Mouse (Mus musculus): ENCODE results near the gene Mrgpra1. TPM values are rescaled to one million over a fixed set of nuclear protein-coding genes. Genes with fewer than 3 reads are reported as not detected.
"Not testable (repeated sequence)": the region's sequence is repeated elsewhere in the genome, so short reads cannot be mapped to it uniquely, and the experiment has no call there.

The Mrgpra1 gene
- not detected in 2 replicates for polyA plus RNA-seq (2015; fragmentation: Nextera tagmentation; extraction: Ambion mirVana)

- Histone ChIP-seq H3K27me3 (ENCODE audit: control insufficient read depth, insufficient read depth, low read length) (no peaks in the 10 kb centered on the region), H3K36me3 (ENCODE audit: control insufficient read depth, insufficient read depth, low read length) (no peaks in the 10 kb centered on the region), H3K9ac (ENCODE audit: low read length) (no peak within 1 kb of the TSS), H3K4me2 (ENCODE audit: low read depth, low read length) (no peak within 1 kb of the TSS), H3K27ac (ENCODE audit: low read length) (no peak within 1 kb of the TSS), H3K9me3 (replicated peaks; ENCODE audit: control insufficient read depth, low read length) (0 out of 2 replicates have a peak, but pooled peaks cover 4% of the 10 kb centered on the region), H3K4me1 (ENCODE audit: control insufficient read depth, insufficient read depth, low read length) (no peaks in the 10 kb centered on the region), H3K4me3 (replicated peaks; ENCODE audit: low read length) (no peak within 1 kb of the TSS)
- ATAC-seq (ENCODE audit: insufficient read depth, low FRiP score) = no peak
- 80% methylated on average over 1 of the region's 1 CpGs for WGBS
Measured at GRCm38 (mm10) chr7:47354140-47354539, at the start of gene Mrgpra1. Mrgpra1 (minus strand) TSS chr7:47354240.

DNA sequence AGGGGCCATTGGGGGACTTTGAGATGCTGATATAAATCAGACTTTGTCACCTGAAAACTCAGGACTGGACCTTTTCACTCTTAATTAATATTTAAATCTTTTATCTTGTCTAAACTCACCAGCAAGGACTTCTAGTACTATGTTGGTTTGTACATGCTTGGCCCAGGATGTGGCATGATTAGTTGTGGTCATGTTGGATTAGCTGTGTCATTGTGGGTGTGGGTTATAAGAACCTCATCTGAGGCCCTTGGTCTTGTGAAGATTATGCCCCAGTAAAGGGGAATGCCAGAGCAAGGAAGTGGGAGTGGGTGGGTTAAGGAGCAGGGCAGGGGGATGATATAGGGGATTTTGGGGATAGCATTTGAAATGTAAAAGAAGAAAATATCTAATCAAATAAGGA, 47.1 kb upstream of the Mrgpra1 start:
- Histone ChIP-seq H3K36me3 (ENCODE audit: control insufficient read depth, insufficient read depth, low read length) (no peaks in the 10 kb centered on the region), H3K27me3 (ENCODE audit: control insufficient read depth, insufficient read depth, low read length) (no peaks in the 10 kb centered on the region), H3K9me3 (replicated peaks; ENCODE audit: control insufficient read depth, low read length) (no peaks in the 10 kb centered on the region), H3K9ac (ENCODE audit: low read length) (no peak overlapping the region), H3K27ac (ENCODE audit: low read length) (no peak overlapping the region), H3K4me3 (replicated peaks; ENCODE audit: low read length) (no peak overlapping the region), H3K4me2 (ENCODE audit: low read depth, low read length) (no peak overlapping the region), H3K4me1 (ENCODE audit: control insufficient read depth, insufficient read depth, low read length) (no peaks in the 10 kb centered on the region)
- ATAC-seq (ENCODE audit: insufficient read depth, low FRiP score) = no peak

DNA sequence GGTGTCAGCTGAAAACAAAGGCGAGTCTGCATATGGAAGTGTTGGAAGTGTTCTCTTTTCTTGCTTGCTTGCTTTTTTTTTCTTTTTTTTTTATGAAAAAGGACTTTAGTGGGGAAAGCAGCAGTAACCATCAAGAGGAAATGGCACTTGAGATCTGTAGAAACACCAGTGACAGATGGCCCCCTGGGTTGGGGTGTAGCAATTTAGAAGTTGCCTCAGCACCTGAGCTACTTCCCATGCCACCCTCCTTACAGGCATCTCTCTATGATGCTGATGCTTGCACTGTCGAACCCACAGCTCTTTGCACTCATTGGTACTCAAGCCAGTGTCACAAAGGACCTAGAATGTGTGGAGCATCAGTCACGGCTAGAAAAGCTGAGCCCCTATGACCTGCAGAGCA, 5.6 kb downstream of the Mrgpra1 start:
- H3K27me3 ChIP-seq (ENCODE audit: control insufficient read depth, insufficient read depth, low read length) = no peaks in the 10 kb centered on the region
- ATAC-seq (ENCODE audit: insufficient read depth, low FRiP score) = no peak
- no peaks in the 10 kb centered on the region for H3K36me3 ChIP-seq (ENCODE audit: control insufficient read depth, insufficient read depth, low read length)
- no peak overlapping the region for H3K9ac ChIP-seq (ENCODE audit: low read length)
- H3K9me3 ChIP-seq (replicated peaks; ENCODE audit: control insufficient read depth, low read length) = no peaks in the 10 kb centered on the region
- H3K4me2 ChIP-seq (ENCODE audit: low read depth, low read length) = no peak overlapping the region
- no peaks in the 10 kb centered on the region for H3K4me1 ChIP-seq (ENCODE audit: control insufficient read depth, insufficient read depth, low read length)
- no peak overlapping the region for H3K4me3 ChIP-seq (replicated peaks; ENCODE audit: low read length)
- no peak overlapping the region for H3K27ac ChIP-seq (ENCODE audit: low read length)
- WGBS = 66% methylated on average over 3 of the region's 3 CpGs

DNA sequence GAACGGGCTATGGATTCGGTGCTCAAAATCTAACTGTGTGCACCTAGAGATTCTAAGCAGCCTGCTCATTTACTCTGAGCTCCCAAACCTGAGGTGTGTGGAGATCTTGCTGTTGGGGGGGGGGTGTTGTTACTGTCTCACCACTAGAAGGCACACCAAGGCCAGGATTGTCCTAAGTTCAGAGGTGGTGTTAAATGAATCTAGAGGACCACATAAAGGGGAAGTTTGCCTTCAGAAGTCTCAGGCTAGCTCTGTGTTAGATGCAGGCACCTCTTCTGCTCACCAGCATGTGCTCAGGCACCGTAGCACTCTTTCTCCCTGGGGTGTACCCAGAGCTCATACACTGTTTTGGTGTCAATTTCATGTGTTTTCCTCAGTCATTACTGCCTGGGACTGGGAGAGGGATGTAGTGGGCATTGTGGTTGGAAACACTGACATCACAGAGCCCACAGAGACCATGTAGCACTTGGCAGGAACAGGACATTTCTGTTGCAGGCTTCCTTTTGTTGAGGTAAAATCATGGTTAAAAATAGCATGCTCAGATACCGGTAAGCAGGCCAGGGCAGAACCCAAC, 8.0 kb downstream of the Mrgpra1 start:
- no peak overlapping the region for H3K4me2 ChIP-seq (ENCODE audit: low read depth, low read length)
- H3K9me3 ChIP-seq (replicated peaks; ENCODE audit: control insufficient read depth, low read length) = no peaks in the 10 kb centered on the region
- no peak overlapping the region for H3K9ac ChIP-seq (ENCODE audit: low read length)
- no peaks in the 10 kb centered on the region for H3K36me3 ChIP-seq (ENCODE audit: control insufficient read depth, insufficient read depth, low read length)
- no peak for ATAC-seq (ENCODE audit: insufficient read depth, low FRiP score)
- H3K4me1 ChIP-seq (ENCODE audit: control insufficient read depth, insufficient read depth, low read length) = no peaks in the 10 kb centered on the region
- H3K27ac ChIP-seq (ENCODE audit: low read length) = no peak overlapping the region
- no peak overlapping the region for H3K4me3 ChIP-seq (replicated peaks; ENCODE audit: low read length)
- no peaks in the 10 kb centered on the region for H3K27me3 ChIP-seq (ENCODE audit: control insufficient read depth, insufficient read depth, low read length)
- 87% methylated on average over 4 of the region's 4 CpGs for WGBS

DNA sequence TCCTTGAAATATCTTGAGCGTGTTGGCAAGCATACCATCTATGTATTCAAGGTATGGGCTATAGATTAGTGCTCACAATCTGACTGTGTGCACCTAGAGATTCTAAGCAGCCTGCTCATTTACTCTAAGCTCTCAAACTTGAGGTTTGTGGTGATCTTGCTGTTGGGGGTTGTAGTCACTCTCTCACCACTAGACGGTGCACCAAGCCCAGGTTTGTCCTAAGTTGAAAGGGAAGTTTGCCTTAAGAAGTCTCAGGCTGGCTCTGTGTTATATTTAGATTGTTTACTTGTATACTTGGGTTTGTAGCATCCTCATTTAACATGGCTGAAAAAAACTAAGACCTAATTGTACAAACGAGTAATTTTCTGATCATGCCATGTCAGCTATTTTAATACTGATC, 12.2 kb downstream of the Mrgpra1 start:
- WGBS = 80% methylated on average over 3 of the region's 3 CpGs
- not testable (repeated sequence) for H3K27me3 ChIP-seq (ENCODE audit: control insufficient read depth, insufficient read depth, low read length)

DNA sequence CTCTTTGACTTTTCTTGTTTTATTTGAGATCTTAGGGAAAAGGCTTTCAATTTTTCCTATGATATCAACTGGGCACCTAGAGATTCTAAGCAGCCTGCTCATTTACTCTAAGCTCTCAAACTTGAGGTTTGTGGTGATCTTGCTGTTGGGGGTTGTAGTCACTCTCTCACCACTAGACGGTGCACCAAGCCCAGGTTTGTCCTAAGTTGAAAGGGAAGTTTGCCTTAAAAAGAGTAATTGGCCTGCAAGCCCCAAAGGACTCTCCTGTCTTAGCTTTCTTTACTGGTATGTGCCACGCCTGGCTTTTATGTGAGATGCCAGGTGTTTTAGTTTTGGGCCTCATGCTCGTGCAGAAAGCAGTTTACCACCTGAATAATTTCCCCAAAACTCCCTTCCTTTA, 12.7 kb downstream of the Mrgpra1 start:
- not testable (repeated sequence) for H3K27ac ChIP-seq (ENCODE audit: low read length); H3K27me3 ChIP-seq (ENCODE audit: control insufficient read depth, insufficient read depth, low read length); H3K4me2 ChIP-seq (ENCODE audit: low read depth, low read length); H3K4me3 ChIP-seq (replicated peaks; ENCODE audit: low read length); H3K9ac ChIP-seq (ENCODE audit: low read length); H3K4me1 ChIP-seq (ENCODE audit: control insufficient read depth, insufficient read depth, low read length); ATAC-seq (ENCODE audit: insufficient read depth, low FRiP score); H3K36me3 ChIP-seq (ENCODE audit: control insufficient read depth, insufficient read depth, low read length); H3K9me3 ChIP-seq (replicated peaks; ENCODE audit: control insufficient read depth, low read length)
- 58% methylated on average over 3 of the region's 3 CpGs for WGBS

More for the DNA sequence above, 12.2 kb downstream of the Mrgpra1 start:
- not testable (repeated sequence) for H3K27ac ChIP-seq (ENCODE audit: low read length); H3K4me1 ChIP-seq (ENCODE audit: control insufficient read depth, insufficient read depth, low read length); H3K36me3 ChIP-seq (ENCODE audit: control insufficient read depth, insufficient read depth, low read length); H3K9me3 ChIP-seq (replicated peaks; ENCODE audit: control insufficient read depth, low read length); H3K9ac ChIP-seq (ENCODE audit: low read length); ATAC-seq (ENCODE audit: insufficient read depth, low FRiP score); H3K4me2 ChIP-seq (ENCODE audit: low read depth, low read length); H3K4me3 ChIP-seq (replicated peaks; ENCODE audit: low read length)

DNA sequence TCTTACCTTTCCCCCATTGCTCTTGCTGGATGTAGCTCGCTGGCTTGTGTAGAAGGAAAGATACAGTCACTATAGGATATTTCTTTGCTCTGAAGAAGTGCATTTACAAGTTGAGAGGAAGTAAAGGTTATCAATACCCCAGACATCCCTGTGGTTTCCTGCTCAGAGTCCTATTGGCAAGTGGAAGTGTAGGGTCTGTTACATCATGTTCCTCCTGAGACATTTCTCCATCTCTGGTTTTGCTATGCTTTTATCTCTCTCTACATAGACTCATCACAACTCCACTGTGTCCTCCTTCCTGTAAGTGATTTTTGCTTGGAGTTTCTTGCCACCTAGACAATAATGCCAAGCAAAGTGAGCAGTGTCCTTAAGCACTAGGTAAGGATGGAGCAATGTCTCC, 35.7 kb downstream of the Mrgpra1 start:
- Histone ChIP-seq H3K4me3 (replicated peaks; ENCODE audit: low read length) (no peak overlapping the region), H3K27ac (ENCODE audit: low read length) (no peak overlapping the region), H3K9me3 (replicated peaks; ENCODE audit: control insufficient read depth, low read length) (no peaks in the 10 kb centered on the region), H3K4me1 (ENCODE audit: control insufficient read depth, insufficient read depth, low read length) (no peaks in the 10 kb centered on the region), H3K9ac (ENCODE audit: low read length) (no peak overlapping the region), H3K4me2 (ENCODE audit: low read depth, low read length) (no peak overlapping the region), H3K27me3 (ENCODE audit: control insufficient read depth, insufficient read depth, low read length) (no peaks in the 10 kb centered on the region), H3K36me3 (ENCODE audit: control insufficient read depth, insufficient read depth, low read length) (no peaks in the 10 kb centered on the region)
- 60% methylated on average over 1 of the region's 1 CpGs for WGBS
- no peak for ATAC-seq (ENCODE audit: insufficient read depth, low FRiP score)

DNA sequence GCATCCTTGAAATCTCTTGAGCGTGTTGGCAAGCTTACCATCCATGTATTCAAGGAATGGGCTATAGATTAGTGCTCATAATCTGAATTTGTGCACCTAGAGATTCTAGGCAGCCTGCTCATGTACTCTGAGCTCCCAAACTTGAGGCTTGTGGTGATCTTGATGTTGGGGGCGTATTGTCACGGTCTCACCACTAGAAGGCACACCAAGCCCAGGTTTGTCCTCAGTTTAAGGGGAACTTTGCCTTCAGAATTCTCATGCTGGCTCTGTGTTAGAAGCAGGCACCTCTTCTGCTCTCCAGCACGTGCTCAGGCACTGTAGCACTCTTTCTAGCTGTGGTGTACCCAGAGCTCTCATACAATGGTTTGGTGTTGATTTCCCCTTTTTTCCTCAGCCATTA, 41.8 kb downstream of the Mrgpra1 start:
- 24% methylated on average over 4 of the region's 4 CpGs for WGBS
- no peak overlapping the region for H3K9ac ChIP-seq (ENCODE audit: low read length)
- no peak for ATAC-seq (ENCODE audit: insufficient read depth, low FRiP score)
- H3K27ac ChIP-seq (ENCODE audit: low read length) = no peak overlapping the region
- no peaks in the 10 kb centered on the region for H3K9me3 ChIP-seq (replicated peaks; ENCODE audit: control insufficient read depth, low read length)
- H3K4me3 ChIP-seq (replicated peaks; ENCODE audit: low read length) = no peak overlapping the region
- H3K27me3 ChIP-seq (ENCODE audit: control insufficient read depth, insufficient read depth, low read length) = no peaks in the 10 kb centered on the region
- no peaks in the 10 kb centered on the region for H3K36me3 ChIP-seq (ENCODE audit: control insufficient read depth, insufficient read depth, low read length)
- no peak overlapping the region for H3K4me2 ChIP-seq (ENCODE audit: low read depth, low read length)
- no peaks in the 10 kb centered on the region for H3K4me1 ChIP-seq (ENCODE audit: control insufficient read depth, insufficient read depth, low read length)

- H3K9ac ChIP-seq (ENCODE audit: low read length) = no peak overlapping the region
- H3K36me3 ChIP-seq (ENCODE audit: control insufficient read depth, insufficient read depth, low read length) = no peaks in the 10 kb centered on the region
- H3K4me2 ChIP-seq (ENCODE audit: low read depth, low read length) = no peak overlapping the region
- ATAC-seq (ENCODE audit: insufficient read depth, low FRiP score) = no peak
- H3K9me3 ChIP-seq (replicated peaks; ENCODE audit: control insufficient read depth, low read length) = no peaks in the 10 kb centered on the region
- no peak overlapping the region for H3K27ac ChIP-seq (ENCODE audit: low read length)
- no peaks in the 10 kb centered on the region for H3K4me1 ChIP-seq (ENCODE audit: control insufficient read depth, insufficient read depth, low read length)
- H3K4me3 ChIP-seq (replicated peaks; ENCODE audit: low read length) = no peak overlapping the region
- WGBS = 91% methylated on average over 10 of the region's 10 CpGs
- H3K27me3 ChIP-seq (ENCODE audit: control insufficient read depth, insufficient read depth, low read length) = no peaks in the 10 kb centered on the region
Measured at GRCm38 (mm10) chr7:47309855-47310254, 44.2 kb downstream of the Mrgpra1 start.

GRCm38 (mm10) chr7:47304661-47305060, 49.4 kb downstream of the Mrgpra1 start:
- H3K27me3 ChIP-seq (ENCODE audit: control insufficient read depth, insufficient read depth, low read length); H3K36me3 ChIP-seq (ENCODE audit: control insufficient read depth, insufficient read depth, low read length); H3K4me2 ChIP-seq (ENCODE audit: low read depth, low read length); H3K9ac ChIP-seq (ENCODE audit: low read length); H3K4me3 ChIP-seq (replicated peaks; ENCODE audit: low read length); H3K9me3 ChIP-seq (replicated peaks; ENCODE audit: control insufficient read depth, low read length); ATAC-seq (ENCODE audit: insufficient read depth, low FRiP score); H3K4me1 ChIP-seq (ENCODE audit: control insufficient read depth, insufficient read depth, low read length); H3K27ac ChIP-seq (ENCODE audit: low read length): not testable (repeated sequence)
- WGBS = 74% methylated on average over 5 of the region's 6 CpGs

All from stomach, embryonic 16.5 days (tissue).